Mouse (Mus musculus): ENCODE data around the gene Ctu2. TPM values are rescaled to one million over a fixed set of nuclear protein-coding genes. Genes with fewer than 3 reads are reported as not detected.

Gene Ctu2
- polyA plus RNA-seq (2021; fragmentation: Nextera tagmentation) = 28.1 and 37.4 TPM in 2 replicates
- long read RNA-seq, experiment 1, transcript Ctu2-201 (15 exons, 3,066 nt) = major isoform, 86 of 161 reads
- long read RNA-seq, experiment 1, transcript Ctu2-208 (15 exons, 3,999 nt) = minor isoform, 10 of 161 reads
- long read RNA-seq, experiment 1, partial matches to known transcripts = 26 of 161 reads
- long read RNA-seq, experiment 1, other reads (novel, unspliced or antisense) = 39 of 161 reads
- long read RNA-seq, experiment 2, transcript Ctu2-201 (15 exons, 3,066 nt) = major isoform, 32 of 44 reads
- long read RNA-seq, experiment 2, partial matches to known transcripts = 4 of 44 reads
- long read RNA-seq, experiment 2, other reads (novel, unspliced or antisense) = 6 of 44 reads

DNA sequence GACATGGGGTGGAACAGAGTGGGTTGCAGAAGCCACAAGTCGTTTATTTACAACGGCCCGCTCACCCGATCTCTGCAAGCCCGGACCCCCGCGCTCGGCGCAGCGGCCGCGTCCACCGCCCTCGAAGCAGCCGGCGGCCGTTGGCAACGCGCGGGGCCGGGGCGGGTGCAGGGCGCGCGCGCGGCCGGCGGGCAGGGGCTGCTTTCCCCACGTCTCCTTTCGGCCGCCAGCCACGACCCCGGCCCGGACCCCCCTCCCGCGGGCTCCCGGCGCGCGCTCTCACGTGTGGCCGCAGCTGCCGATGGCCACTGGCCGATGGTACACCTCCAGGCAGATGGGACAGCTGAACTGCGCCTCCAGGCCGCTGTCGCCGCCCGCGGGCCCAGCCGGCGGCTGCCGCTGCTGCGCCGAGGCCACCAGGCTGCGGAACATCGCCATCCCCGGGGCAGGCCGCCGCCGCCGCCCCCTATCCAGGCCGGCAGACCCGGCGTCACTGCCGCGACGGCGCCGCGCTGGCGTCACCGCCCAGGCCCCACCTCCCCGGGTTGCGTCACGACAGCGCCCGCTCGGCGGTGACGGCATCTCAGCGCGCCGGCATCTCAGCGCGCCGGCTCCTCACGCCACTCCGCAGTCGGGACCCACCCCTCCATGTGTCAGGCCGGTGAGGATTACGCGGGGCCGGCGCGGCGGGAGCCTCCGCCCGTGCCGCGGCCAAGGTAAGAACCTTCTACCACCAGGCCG, at the start of gene Ctu2, which contains the start of gene Rnf166:
Gene Ctu2 (plus strand): TSS at position 564 of the 741 bp plus-strand sequence.
Gene Rnf166 (minus strand): TSS at position 485 of the 741 bp plus-strand sequence.

DNA sequence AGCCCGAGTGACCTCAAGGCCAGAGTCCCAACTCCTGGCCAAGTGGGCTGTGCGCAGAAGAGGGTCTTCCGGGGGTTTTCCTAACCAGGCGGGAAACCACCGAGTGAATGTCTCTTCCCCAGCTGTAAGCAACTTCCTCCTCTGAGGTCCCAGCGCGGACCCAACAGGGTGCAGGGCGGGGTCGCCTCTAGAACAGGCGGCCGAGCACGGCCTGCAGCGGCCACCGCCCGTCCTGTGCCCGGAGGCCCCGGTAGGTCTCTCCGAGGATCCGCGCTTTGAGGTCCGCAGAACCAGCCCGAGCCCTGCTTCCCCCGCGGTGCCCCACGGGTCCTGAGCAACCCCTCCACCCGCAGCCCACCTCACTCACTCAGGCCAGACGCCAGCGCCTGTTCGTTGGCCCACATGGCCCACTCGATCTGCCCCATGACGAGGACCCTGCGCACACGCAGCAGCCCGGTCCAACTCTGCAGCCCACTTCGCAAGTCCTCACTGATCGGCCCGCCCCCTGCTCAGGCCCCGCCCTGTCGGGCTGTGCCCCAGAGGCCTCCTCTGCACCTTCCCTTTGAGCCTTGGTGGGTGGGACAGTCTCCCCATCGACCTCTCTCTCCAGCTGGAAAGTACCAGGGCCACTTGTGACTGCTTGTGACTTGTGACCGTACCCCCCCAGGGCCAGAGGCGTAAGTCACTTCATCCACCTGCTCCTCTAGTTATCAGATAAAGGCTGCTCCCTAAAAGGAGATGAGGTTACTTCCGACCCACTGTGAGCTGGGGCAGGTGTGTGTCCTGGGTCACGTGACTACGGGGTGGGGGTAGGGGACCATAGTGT, 43.3 kb upstream of the Ctu2 start, which contains the start of gene Cyba:
Gene Cyba (minus strand): TSS at position 488 of the 826 bp plus-strand sequence.

DNA sequence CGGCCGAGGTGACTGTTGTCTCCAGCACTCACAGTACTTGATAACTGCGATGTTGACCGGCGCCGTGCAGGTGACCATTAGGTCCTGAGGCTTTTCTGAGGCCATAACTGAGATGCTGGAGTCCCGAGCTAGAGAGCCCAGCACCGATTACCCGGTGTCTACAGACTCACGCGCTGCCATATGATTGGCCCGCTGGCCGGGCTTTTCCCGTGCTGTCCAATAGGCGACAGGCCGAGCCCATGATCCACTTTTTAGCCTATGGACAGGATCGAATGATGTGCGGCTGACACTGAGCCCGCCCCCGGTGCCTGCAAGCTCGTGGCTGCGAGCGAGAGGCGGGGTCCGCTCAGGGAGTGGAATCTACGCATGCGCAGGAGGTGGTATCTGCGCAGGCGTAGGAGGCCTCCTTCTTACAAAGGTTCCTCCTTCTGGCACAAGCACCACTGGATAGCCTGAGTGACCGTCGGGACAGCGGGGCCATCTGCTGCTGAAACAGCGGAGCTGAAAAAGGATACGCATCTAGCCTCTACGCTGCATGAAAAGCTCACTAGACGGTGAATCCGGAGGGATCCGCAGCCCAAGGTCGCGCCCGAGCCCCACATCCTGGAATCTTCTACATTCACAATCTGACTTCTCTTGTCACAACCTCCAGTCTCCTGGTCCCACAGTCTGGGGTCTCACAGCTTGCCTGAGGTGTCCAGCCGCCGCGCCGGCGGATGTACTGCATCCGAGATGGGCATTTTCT, 32.5 kb upstream of the Ctu2 start, which contains the start of gene Mvd:
Gene Mvd (minus strand): TSS at position 161 of the 745 bp plus-strand sequence.

DNA sequence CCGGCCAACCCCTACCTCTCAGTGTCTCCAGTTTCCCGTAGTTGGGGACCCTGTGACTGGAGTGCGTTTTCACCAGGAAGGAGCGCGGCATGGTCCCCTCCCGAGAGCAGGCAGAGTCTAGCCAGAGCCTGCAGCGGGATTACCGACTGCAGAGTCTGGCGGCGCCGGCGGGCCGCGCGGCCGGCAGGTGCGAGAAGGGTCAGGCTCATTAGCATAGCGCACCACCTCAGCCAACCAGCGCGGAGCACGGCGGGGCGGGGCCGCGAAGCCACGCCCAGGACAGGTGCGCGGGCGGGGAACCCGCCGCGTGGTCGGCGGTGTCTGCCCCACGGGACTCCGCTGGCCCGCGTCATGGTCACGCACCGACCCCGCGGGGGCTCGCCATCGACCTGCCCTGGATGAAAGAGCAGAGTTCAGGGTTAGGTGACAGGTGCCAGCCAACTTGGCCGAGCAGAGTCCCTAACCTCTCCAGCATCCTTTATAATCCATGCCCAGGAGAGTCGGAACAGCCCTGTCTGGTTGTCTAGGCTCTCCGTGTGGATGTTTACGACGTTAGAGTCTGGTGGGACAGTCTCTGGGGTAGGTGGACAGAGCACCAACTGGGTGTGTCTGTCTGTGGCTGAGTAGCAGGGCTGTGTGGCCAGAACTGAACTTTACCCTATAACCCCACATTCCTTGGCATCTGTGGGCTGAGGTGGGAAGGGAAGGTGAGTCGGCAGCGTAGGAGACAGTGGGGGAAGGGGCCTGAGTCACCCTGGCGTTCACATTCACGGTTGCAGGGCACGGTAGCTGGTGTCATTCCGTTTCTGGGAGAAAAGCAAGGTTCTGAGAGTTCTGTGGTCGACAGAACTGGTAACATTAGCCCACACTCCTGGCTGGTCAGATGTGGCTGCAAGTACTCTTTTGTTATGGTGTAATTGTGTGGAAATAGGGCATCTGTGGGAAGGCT, 15.1 kb upstream of the Ctu2 start, which contains the start of gene Snai3:
Gene Snai3 (minus strand): TSS at position 210 of the 949 bp plus-strand sequence.

Other genes with a start within 250 kb of the Ctu2 start
- gene Zfpm1, start 194.0 kb upstream of the Ctu2 start, polyA plus RNA-seq (2021; fragmentation: Nextera tagmentation) = 1.6 and 4.5 TPM in 2 replicates
- 0.59 and 0.64 TPM in 2 replicates for gene Trhr2, start 115.4 kb upstream of the Ctu2 start, polyA plus RNA-seq (2021; fragmentation: Nextera tagmentation)
- gene Zc3h18, start 99.5 kb upstream of the Ctu2 start, polyA plus RNA-seq (2021; fragmentation: Nextera tagmentation) = 4.4 and 8.4 TPM in 2 replicates
- gene Il17c, start 54.1 kb upstream of the Ctu2 start, polyA plus RNA-seq (2021; fragmentation: Nextera tagmentation) = not detected in 2 replicates
- 29.4 and 37.8 TPM in 2 replicates for gene Cyba, start 43.2 kb upstream of the Ctu2 start, polyA plus RNA-seq (2021; fragmentation: Nextera tagmentation)
- 32.9 and 35.2 TPM in 2 replicates for gene Mvd, start 32.7 kb upstream of the Ctu2 start, polyA plus RNA-seq (2021; fragmentation: Nextera tagmentation)
- gene Snai3, start 15.4 kb upstream of the Ctu2 start, polyA plus RNA-seq (2021; fragmentation: Nextera tagmentation) = 0.48 and 1.1 TPM in 2 replicates
- gene Rnf166, start 79 bp upstream of the Ctu2 start, polyA plus RNA-seq (2021; fragmentation: Nextera tagmentation) = 18.0 and 47.5 TPM in 2 replicates
- gene Piezo1, start 75.2 kb downstream of the Ctu2 start, polyA plus RNA-seq (2021; fragmentation: Nextera tagmentation) = 0.55 and 0.73 TPM in 2 replicates
- gene Cdt1, start 91.9 kb downstream of the Ctu2 start, polyA plus RNA-seq (2021; fragmentation: Nextera tagmentation) = 1.4 TPM in 2 replicates
- gene Aprt, start 100.8 kb downstream of the Ctu2 start, polyA plus RNA-seq (2021; fragmentation: Nextera tagmentation) = 134 and 136 TPM in 2 replicates
- gene Galns, start 135.3 kb downstream of the Ctu2 start, polyA plus RNA-seq (2021; fragmentation: Nextera tagmentation) = 2.2 and 3.4 TPM in 2 replicates
- 164 and 234 TPM in 2 replicates for gene Trappc2l, start 135.5 kb downstream of the Ctu2 start, polyA plus RNA-seq (2021; fragmentation: Nextera tagmentation)
- gene Pabpn1l, start 146.6 kb downstream of the Ctu2 start, polyA plus RNA-seq (2021; fragmentation: Nextera tagmentation) = not detected in 2 replicates
- 3.6 and 4.5 TPM in 2 replicates for gene Cbfa2t3, start 223.0 kb downstream of the Ctu2 start, polyA plus RNA-seq (2021; fragmentation: Nextera tagmentation)